Mouse (Mus musculus): Measurements from ENCODE around the gene Disp1.

- TF ChIP-seq CTCF (IDR thresholded peaks at IDR 0.05): no peak
- TF ChIP-seq POLR2A (IDR thresholded peaks at IDR 0.05; ENCODE audit: insufficient read depth, low read depth, low read length): no peak
These were observed 12.4 kb upstream of the Disp1 start for GRCm38 (mm10) chr1:183233679-183234174.

Data from heart, adult 2 months (tissue).